Mouse (Mus musculus) liver, adult 2 months (tissue): ENCODE measurements around the gene Csf3.

Source experiments
- CTCF ChIP-seq: fragments of 200-500 bp; IDR thresholded peaks from 2 replicates; pipeline ENCODE4 v1.5.1; 2011; ENCODE audit warnings: low read depth, low read length, control low read depth
- POLR2A ChIP-seq: fragments of 200-500 bp; IDR thresholded peaks from 2 replicates; pipeline ENCODE4 v1.6.1; 2011; ENCODE audit warnings: low read length, control low read depth; ENCODE audit not compliant: insufficient read depth; ENCODE audit errors: extremely low read depth

DNA sequence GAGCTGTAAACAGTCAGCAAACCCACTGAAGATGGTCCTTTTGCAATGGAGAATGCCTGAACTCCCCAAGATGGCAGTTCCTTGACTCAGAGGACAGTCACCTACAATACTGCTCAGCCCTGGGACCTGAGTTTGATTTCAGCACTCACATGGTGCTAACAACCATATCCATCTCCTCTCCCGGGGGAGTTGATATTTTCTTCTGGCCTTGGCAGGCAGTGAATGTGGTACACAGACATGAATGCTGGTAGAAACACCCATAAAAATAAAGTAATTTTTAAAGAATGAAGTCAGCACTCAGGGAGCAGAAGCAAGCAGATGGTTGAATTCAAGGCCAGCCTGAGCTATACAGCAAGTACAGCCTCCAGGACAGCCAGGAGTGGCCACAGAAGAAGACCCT is 35.1 kb downstream of the Csf3 start:
- TF ChIP-seq CTCF (no peak), POLR2A (no peak)
